Mouse (Mus musculus): ENCODE data around the gene Foxp2.

Gene Foxp2

GRCm38 (mm10) chr6:14901183-14901970 lies at the start of gene Foxp2:
Foxp2 (plus strand) TSS chr6:14901349.
- DNase-seq (ENCODE audit: low spot score) = no peak

- DNase-seq (ENCODE audit: low spot score) = no peak
These were observed 15.9 kb upstream of the Foxp2 start for GRCm38 (mm10) chr6:14885199-14885598.

- peak; percentile 32 for DNase-seq (ENCODE audit: low spot score)
These were observed 4.1 kb upstream of the Foxp2 start for GRCm38 (mm10) chr6:14897028-14897427.

- DNase-seq (ENCODE audit: low spot score) = no peak
These were observed 2.9 kb upstream of the Foxp2 start for GRCm38 (mm10) chr6:14898096-14898855.

GRCm38 (mm10) chr6:14899021-14899610 lies 2.0 kb upstream of the Foxp2 start:
- DNase-seq (ENCODE audit: low spot score) = no peak

GRCm38 (mm10) chr6:14899936-14900578 lies 1.1 kb upstream of the Foxp2 start:
- no peak for DNase-seq (ENCODE audit: low spot score)

GRCm38 (mm10) chr6:14900579-14901021 lies 549 bp upstream of the Foxp2 start:
- DNase-seq (ENCODE audit: low spot score) = peak; percentile 75

- no peak for DNase-seq (ENCODE audit: low spot score)
These were observed 972 bp downstream of the Foxp2 start for GRCm38 (mm10) chr6:14901971-14902670.

- DNase-seq (ENCODE audit: low spot score) = no peak
These were observed 2.3 kb downstream of the Foxp2 start for GRCm38 (mm10) chr6:14903271-14903965.

GRCm38 (mm10) chr6:14915066-14915465 lies 13.9 kb downstream of the Foxp2 start:
- DNase-seq (ENCODE audit: low spot score) = no peak

- no peak for DNase-seq (ENCODE audit: low spot score)
These were observed 21.6 kb downstream of the Foxp2 start for GRCm38 (mm10) chr6:14922704-14923103.

- DNase-seq (ENCODE audit: low spot score) = no peak
These were observed 23.9 kb downstream of the Foxp2 start for GRCm38 (mm10) chr6:14924976-14925489.

GRCm38 (mm10) chr6:14951060-14951459 lies 49.9 kb downstream of the Foxp2 start:
- DNase-seq (ENCODE audit: low spot score) = no peak

GRCm38 (mm10) chr6:14952731-14953130 lies 51.6 kb downstream of the Foxp2 start:
- DNase-seq (ENCODE audit: low spot score) = no peak

- no peak for DNase-seq (ENCODE audit: low spot score)
These were observed 75.9 kb downstream of the Foxp2 start for GRCm38 (mm10) chr6:14977042-14977441.

- no peak for DNase-seq (ENCODE audit: low spot score)
These were observed 77.1 kb downstream of the Foxp2 start for GRCm38 (mm10) chr6:14978201-14978600.

- DNase-seq (ENCODE audit: low spot score) = no peak
These were observed 107.0 kb downstream of the Foxp2 start for GRCm38 (mm10) chr6:15008113-15008512.

GRCm38 (mm10) chr6:15028488-15028887 lies 127.3 kb downstream of the Foxp2 start:
- no peak for DNase-seq (ENCODE audit: low spot score)

- DNase-seq (ENCODE audit: low spot score) = no peak
These were observed 128.4 kb downstream of the Foxp2 start for GRCm38 (mm10) chr6:15029446-15030125.

- no peak for DNase-seq (ENCODE audit: low spot score)
These were observed 162.1 kb downstream of the Foxp2 start for GRCm38 (mm10) chr6:15063246-15063645.

All from lung, postnatal 25 days (tissue).